Mouse (Mus musculus) liver, postnatal 0 days (tissue): ENCODE measurements around the gene Fam184b. TPM values are rescaled to one million over a fixed set of nuclear protein-coding genes. Genes with fewer than 3 reads are reported as not detected.

Source experiments
- ATAC-seq: fragments of 200-750 bp; cut with Nextera tagmentation; 2 replicates; pipeline ENCODE4 v1.8.0; 2017; ENCODE audit warnings: mild to moderate bottlenecking, moderate library complexity
- DNase-seq: peaks from one replicate; pipeline ENCODE4 v3.0.0-alpha.2; 2016
- H3K27ac ChIP-seq: fragments of 300-500 bp; sonication (generic); 2 replicates; pipeline ENCODE4 v1.5.1; 2014; ENCODE audit warnings: antibody characterized with exemption, moderate library complexity, mild to moderate bottlenecking, low read depth
- H3K27me3 ChIP-seq: fragments of 300-500 bp; sonication (generic); 2 replicates; pipeline ENCODE4 v1.6.1; 2014; ENCODE audit warnings: low read length, control low read depth, mixed read lengths; ENCODE audit not compliant: insufficient read depth
- H3K36me3 ChIP-seq: fragments of 300-500 bp; sonication (generic); replicated peaks from 2 replicates; pipeline ENCODE4 v1.6.1; 2014; ENCODE audit warnings: mild to moderate bottlenecking, control low read depth, low read length, moderate library complexity, mixed read lengths; ENCODE audit not compliant: insufficient read depth
- H3K4me1 ChIP-seq: fragments of 300-500 bp; sonication (generic); 2 replicates; pipeline ENCODE4 v1.6.1; 2014; ENCODE audit warnings: antibody characterized with exemption, mild to moderate bottlenecking, control low read depth; ENCODE audit not compliant: insufficient read depth
- H3K4me2 ChIP-seq: fragments of 300-500 bp; sonication (generic); 2 replicates; pipeline ENCODE4 v1.6.1; 2014; ENCODE audit warnings: low read depth, mild to moderate bottlenecking, low read length, moderate library complexity, mixed read lengths
- H3K4me3 ChIP-seq: fragments of 300-500 bp; sonication (generic); 2 replicates; pipeline ENCODE4 v1.5.1; 2014; ENCODE audit warnings: low read depth, low read length
- H3K9ac ChIP-seq: fragments of 300-500 bp; sonication (generic); replicated peaks from 2 replicates; pipeline ENCODE4 v1.6.1; 2014; ENCODE audit warnings: mild to moderate bottlenecking, moderate library complexity
- H3K9me3 ChIP-seq: fragments of 300-500 bp; sonication (generic); 2 replicates; pipeline ENCODE4 v1.6.1; 2016; ENCODE audit warnings: mild to moderate bottlenecking, control low read depth, low read length, mixed read lengths
- CTCF ChIP-seq: sonication (generic); IDR thresholded peaks from 2 replicates; pipeline ENCODE4 v1.5.1; 2016; ENCODE audit warnings: antibody characterized with exemption, low read depth
- EP300 ChIP-seq: IDR thresholded peaks from 2 replicates; pipeline ENCODE4 v1.6.1; 2016; ENCODE audit warnings: antibody characterized with exemption, low read depth, mild to moderate bottlenecking
- WGBS: fragments of 180-500 bp; shearing (Covaris S2); extraction: QIAGEN DNeasy Blood & Tissue Kit; methylation state at CpG from one replicate; pipeline ENCODE4 v1.1.7; 2014; ENCODE audit not compliant: insufficient replicate concordance; 5-methylcytosine and 5-hydroxymethylcytosine counted together
- polyA plus RNA-seq: library from polyadenylated mRNA; unstranded; fragments of >200 nt; fragmentation: Nextera tagmentation; extraction: Ambion mirVana; gene quantifications from 2 replicates; pipeline ENCODE4 v1.2.1, GENCODE M21; 2015

Fam184b gene
- polyA plus RNA-seq, 1 experiment from 2014 or later = 0.07 TPM

DNA sequence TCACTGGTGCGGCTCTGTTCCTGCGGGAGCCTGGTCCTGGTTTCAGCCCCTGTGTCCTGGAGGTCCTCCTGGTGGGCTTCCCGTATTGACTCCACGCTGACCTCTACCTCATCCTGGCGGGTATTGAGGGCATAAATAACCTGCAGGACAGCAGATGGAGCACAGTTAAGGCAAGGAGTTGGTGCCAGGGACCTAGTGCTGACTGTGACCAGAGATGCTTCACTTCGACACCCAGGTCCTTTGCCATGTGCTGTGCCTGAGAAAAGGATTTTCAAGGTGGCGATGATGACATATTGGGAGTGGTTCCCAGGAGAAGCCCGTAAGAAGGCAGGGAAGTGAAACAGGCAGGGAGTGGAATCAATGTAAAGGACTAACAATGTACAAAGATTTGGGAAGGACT lies 54.8 kb downstream of the Fam184b start:
- no peaks in the 10 kb centered on the region for H3K4me1 ChIP-seq
- no peaks in the 10 kb centered on the region for H3K36me3 ChIP-seq
- H3K27ac ChIP-seq = no peak overlapping the region
- no peak overlapping the region for H3K4me2 ChIP-seq
- TF ChIP-seq EP300 = no peak
- no peak for TF ChIP-seq CTCF
- DNase-seq (no peak), ATAC-seq (no peak)
- no peaks in the 10 kb centered on the region for H3K9me3 ChIP-seq
- no peaks in the 10 kb centered on the region for H3K27me3 ChIP-seq
- H3K4me3 ChIP-seq = no peak overlapping the region
- 75% methylated on average over 8 of the region's 8 CpGs for WGBS
- H3K9ac ChIP-seq = no peak overlapping the region

DNA sequence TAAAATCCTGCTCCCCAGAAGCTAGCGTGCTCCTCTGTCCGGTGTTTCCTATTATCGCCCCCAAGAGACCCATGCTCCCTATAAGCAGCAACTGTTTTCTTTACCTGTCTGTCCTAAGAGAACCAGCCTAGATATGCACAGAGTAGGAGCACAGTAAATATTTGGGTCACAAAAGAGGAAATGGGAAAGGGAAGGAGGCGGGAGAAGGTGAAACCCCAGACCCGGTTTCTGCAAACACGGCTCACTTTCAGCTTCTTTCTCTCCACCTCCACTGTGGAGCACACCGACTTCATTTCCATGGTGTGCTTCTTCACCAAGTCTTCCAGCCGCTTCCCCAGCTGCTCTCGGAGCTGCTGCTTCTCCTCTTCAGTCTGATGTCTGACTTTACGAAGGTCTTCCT lies 59.1 kb downstream of the Fam184b start:
- TF ChIP-seq CTCF (no peak), EP300 (no peak)
- Histone ChIP-seq H3K36me3 (no peaks in the 10 kb centered on the region), H3K9ac (no peak overlapping the region), H3K27me3 (no peaks in the 10 kb centered on the region), H3K27ac (no peak overlapping the region), H3K9me3 (no peaks in the 10 kb centered on the region), H3K4me3 (no peak overlapping the region), H3K4me2 (no peak overlapping the region), H3K4me1 (no peaks in the 10 kb centered on the region)
- 61% methylated on average over 10 of the region's 10 CpGs for WGBS
- DNase-seq (no peak), ATAC-seq (no peak)

DNA sequence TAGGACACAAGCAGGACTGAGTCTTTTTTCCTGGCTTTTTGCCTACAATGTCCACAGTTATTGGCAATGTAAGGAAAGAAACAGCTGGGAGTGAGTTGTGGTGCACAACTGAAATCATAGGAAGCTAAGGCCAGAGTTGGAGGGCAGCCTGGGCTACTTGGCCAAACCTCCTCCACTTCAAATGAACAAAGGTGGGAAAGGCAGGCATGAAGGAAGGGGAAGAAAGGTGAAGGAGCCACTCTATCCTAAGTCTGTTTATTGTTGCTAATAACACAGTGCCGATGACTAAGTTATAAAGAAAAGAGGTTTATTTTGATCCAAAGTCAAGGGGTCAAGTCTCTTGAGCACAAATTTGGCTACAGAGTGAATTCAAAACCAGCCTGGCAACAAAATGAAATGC lies 62.0 kb downstream of the Fam184b start:
- H3K36me3 ChIP-seq = no peaks in the 10 kb centered on the region
- H3K27me3 ChIP-seq = no peaks in the 10 kb centered on the region
- no peak overlapping the region for H3K4me3 ChIP-seq
- H3K4me2 ChIP-seq = no peak overlapping the region
- H3K4me1 ChIP-seq = no peaks in the 10 kb centered on the region
- DNase-seq (no peak), ATAC-seq (no peak)
- WGBS = 83% methylated on average over 1 of the region's 1 CpGs
- no peak overlapping the region for H3K27ac ChIP-seq
- H3K9ac ChIP-seq = no peak overlapping the region
- no peak for TF ChIP-seq EP300
- TF ChIP-seq CTCF = no peak
- no peaks in the 10 kb centered on the region for H3K9me3 ChIP-seq

DNA sequence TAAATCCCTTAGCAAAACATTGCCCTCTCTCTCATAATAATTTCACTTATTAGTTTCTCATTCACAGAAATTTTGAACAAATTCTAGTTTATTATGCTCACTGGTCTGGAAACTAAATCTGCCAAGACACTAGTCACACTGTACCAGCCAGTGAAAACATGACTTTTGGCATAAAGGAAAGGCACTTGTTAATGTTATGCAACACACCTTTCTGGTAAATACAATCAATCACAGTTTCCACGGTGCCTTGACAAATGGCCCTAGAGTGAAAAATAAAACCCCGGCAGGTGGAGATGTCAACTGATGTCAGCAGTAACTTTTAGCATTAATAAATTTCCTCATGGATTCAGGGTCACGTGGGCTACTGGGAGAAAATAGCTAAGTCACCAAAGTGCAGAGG lies 62.7 kb downstream of the Fam184b start:
- WGBS = 68% methylated on average over 3 of the region's 3 CpGs

GRCm38 (mm10) chr5:45572816-45573215 lies 66.6 kb downstream of the Fam184b start:
- Histone ChIP-seq H3K27ac (no peak overlapping the region), H3K9me3 (no peaks in the 10 kb centered on the region), H3K27me3 (no peaks in the 10 kb centered on the region), H3K4me1 (no peaks in the 10 kb centered on the region), H3K36me3 (no peaks in the 10 kb centered on the region), H3K4me3 (no peak overlapping the region), H3K4me2 (no peak overlapping the region), H3K9ac (no peak overlapping the region)
- no peak for DNase-seq
- 37% methylated on average over 5 of the region's 5 CpGs for WGBS
- no peak for ATAC-seq
- TF ChIP-seq CTCF = no peak
- TF ChIP-seq EP300 = no peak

More for the DNA sequence above, 62.7 kb downstream of the Fam184b start:
- H3K4me2 ChIP-seq = no peak overlapping the region
- no peaks in the 10 kb centered on the region for H3K4me1 ChIP-seq
- H3K4me3 ChIP-seq = no peak overlapping the region
- no peaks in the 10 kb centered on the region for H3K36me3 ChIP-seq
- no peak for DNase-seq
- H3K9ac ChIP-seq = no peak overlapping the region
- no peaks in the 10 kb centered on the region for H3K27me3 ChIP-seq
- no peaks in the 10 kb centered on the region for H3K9me3 ChIP-seq
- TF ChIP-seq CTCF = no peak
- TF ChIP-seq EP300 = no peak
- no peak for ATAC-seq
- H3K27ac ChIP-seq = no peak overlapping the region

GRCm38 (mm10) chr5:45565829-45566228 lies 73.6 kb downstream of the Fam184b start:
- no peak for ATAC-seq
- no peak overlapping the region for H3K4me2 ChIP-seq
- no peaks in the 10 kb centered on the region for H3K36me3 ChIP-seq
- 74% methylated on average over 1 of the region's 1 CpGs for WGBS
- H3K4me3 ChIP-seq = no peak overlapping the region
- no peak overlapping the region for H3K9ac ChIP-seq
- no peaks in the 10 kb centered on the region for H3K4me1 ChIP-seq
- DNase-seq = no peak
- H3K27me3 ChIP-seq = no peaks in the 10 kb centered on the region
- H3K27ac ChIP-seq = no peak overlapping the region
- TF ChIP-seq EP300 (no peak), CTCF (no peak)
- H3K9me3 ChIP-seq = no peaks in the 10 kb centered on the region

DNA sequence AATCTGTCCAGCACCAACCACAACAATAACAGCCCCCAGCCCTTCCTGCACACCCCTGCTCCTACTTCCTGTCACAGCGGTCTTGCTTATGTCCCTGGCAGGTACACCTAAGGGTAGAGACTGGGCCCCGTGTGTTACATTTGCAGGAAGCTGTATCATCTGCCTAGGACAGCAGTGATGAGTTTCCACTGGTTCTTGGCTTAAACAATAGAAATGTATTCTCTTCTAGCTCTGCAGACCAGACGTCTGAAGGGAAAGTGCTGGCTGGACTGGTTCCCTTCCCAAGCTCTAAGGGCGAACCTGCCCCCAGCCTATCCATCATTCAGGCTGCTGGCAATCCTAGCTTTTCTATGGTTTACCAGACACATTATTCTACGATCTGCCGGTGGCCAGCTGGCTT lies 75.4 kb downstream of the Fam184b start:
- Histone ChIP-seq H3K27ac (no peak overlapping the region), H3K36me3 (no peaks in the 10 kb centered on the region), H3K27me3 (no peaks in the 10 kb centered on the region), H3K9me3 (no peaks in the 10 kb centered on the region), H3K4me1 (no peaks in the 10 kb centered on the region), H3K4me3 (no peak overlapping the region), H3K4me2 (no peak overlapping the region), H3K9ac (no peak overlapping the region)
- 42% methylated on average over 6 of the region's 6 CpGs for WGBS
- ATAC-seq = no peak
- DNase-seq = no peak
- TF ChIP-seq CTCF (no peak), EP300 (no peak)
